Mouse (Mus musculus) CH12.LX (cell line): Measurements from ENCODE around the gene Kpna4. TPM values are rescaled to one million over a fixed set of nuclear protein-coding genes. Genes with fewer than 3 reads are reported as not detected.

Experiments
- DNase-seq: peaks from one replicate; pipeline ENCODE4 v3.0.0-alpha.2; 2013; ENCODE audit errors: extremely low read depth
- H3K27ac ChIP-seq: 2 replicates; pipeline ENCODE4 v1.5.1; 2012; ENCODE audit warnings: low read depth, mild to moderate bottlenecking, control low read depth, moderate library complexity; ENCODE audit not compliant: insufficient read depth
- H3K27me3 ChIP-seq: replicated peaks from 2 replicates; pipeline ENCODE3; 2012; ENCODE audit warnings: inconsistent platforms
- H3K36me3 ChIP-seq, 2 experiments: replicated peaks in 1 of 2; 2 replicates each; pipeline versions ENCODE3 to v1.6.1; 2012; ENCODE audit warnings: inconsistent platforms in 1 of 2, low read length in 1 of 2, mild to moderate bottlenecking in 1 of 2, mixed read lengths in 1 of 2, moderate library complexity in 1 of 2; ENCODE audit not compliant: control insufficient read depth in 1 of 2, insufficient read depth in 1 of 2
- H3K4me1 ChIP-seq, 2 experiments: 2 replicates each; pipeline ENCODE4 v1.6.1; 2012; ENCODE audit warnings: inconsistent platforms in 1 of 2, moderate library complexity in 1 of 2; ENCODE audit not compliant: insufficient read depth in 2 of 2, control insufficient read depth in 1 of 2
- H3K4me2 ChIP-seq: 2 replicates; pipeline ENCODE4 v1.6.1; 2012; ENCODE audit warnings: low read depth, mild to moderate bottlenecking, control low read depth; ENCODE audit not compliant: poor library complexity, insufficient read depth, severe bottlenecking
- H3K4me3 ChIP-seq, 3 experiments: fragments of 150-350 bp in 1 of 3; sonication (generic) in 1 of 3; replicated peaks in 1 of 3; 2 replicates each; pipeline versions ENCODE3 to v1.5.1; 2011 to 2012; ENCODE audit warnings: low read depth in 2 of 3, low read length in 2 of 3, mild to moderate bottlenecking in 2 of 3, moderate library complexity in 2 of 3, control low read depth in 1 of 3, improper control_type of control experiment in 1 of 3, inconsistent platforms in 1 of 3, mixed read lengths in 1 of 3; ENCODE audit not compliant: poor library complexity in 1 of 3
- H3K79me2 ChIP-seq: replicated peaks from 2 replicates; pipeline ENCODE4 v1.6.1; 2012; ENCODE audit warnings: mild to moderate bottlenecking, moderate library complexity; ENCODE audit not compliant: control insufficient read depth, poor library complexity, insufficient read depth, severe bottlenecking; ENCODE audit errors: extremely low read depth
- H3K9ac ChIP-seq: 2 replicates; pipeline ENCODE4 v1.6.1; 2012; ENCODE audit warnings: low read depth, mild to moderate bottlenecking, control low read depth, moderate library complexity; ENCODE audit not compliant: insufficient read depth
- H3K9me3 ChIP-seq: replicated peaks from 2 replicates; pipeline ENCODE3; 2012; ENCODE audit warnings: low read length, inconsistent platforms, mixed read lengths
- BHLHE40 ChIP-seq: IDR thresholded peaks from 2 replicates; pipeline ENCODE4 v1.6.1; 2011; ENCODE audit warnings: mild to moderate bottlenecking, low read depth, low read length, improper control_type of control experiment
- CHD1 ChIP-seq: IDR thresholded peaks from 2 replicates; pipeline ENCODE4 v1.6.1; 2012; ENCODE audit warnings: low read depth, low read length, improper control_type of control experiment, inconsistent platforms
- CHD2 ChIP-seq: IDR thresholded peaks from 2 replicates; pipeline ENCODE4 v1.6.1; 2011; ENCODE audit warnings: low read length, improper control_type of control experiment
- CTCF ChIP-seq, 2 experiments: IDR thresholded peaks in 1 of 2; conservative IDR thresholded peaks in 1 of 2; 2 replicates each; pipeline ENCODE4 v1.5.1; 2011 to 2012; ENCODE audit warnings: low read depth in 2 of 2, low read length in 2 of 2, improper control_type of control experiment in 1 of 2, inconsistent platforms in 1 of 2, mild to moderate bottlenecking in 1 of 2, moderate library complexity in 1 of 2
- ELF1 ChIP-seq: IDR thresholded peaks from 2 replicates; pipeline ENCODE4 v1.6.1; 2014; ENCODE audit warnings: low read depth, mild to moderate bottlenecking, inconsistent platforms, low read length, improper control_type of control experiment
- EP300 ChIP-seq: IDR thresholded peaks from 2 replicates; pipeline ENCODE4 v1.6.1; 2011; ENCODE audit warnings: low read length, improper control_type of control experiment
- GABPA ChIP-seq: IDR thresholded peaks from 2 replicates; pipeline ENCODE4 v1.6.1; 2012; ENCODE audit warnings: low read depth, low read length, improper control_type of control experiment, inconsistent platforms; ENCODE audit not compliant: insufficient replicate concordance
- HCFC1 ChIP-seq: IDR thresholded peaks from 2 replicates; pipeline ENCODE4 v1.6.1; 2012; ENCODE audit warnings: low read depth, mild to moderate bottlenecking, inconsistent platforms, low read length, improper control_type of control experiment
- IRF4 ChIP-seq: IDR thresholded peaks from 2 replicates; pipeline ENCODE4 v1.6.1; 2014; ENCODE audit warnings: low read depth, mild to moderate bottlenecking, inconsistent platforms, low read length, improper control_type of control experiment
- KAT2A ChIP-seq: IDR thresholded peaks from 2 replicates; pipeline ENCODE4 v1.6.1; 2012; ENCODE audit warnings: low read length, improper control_type of control experiment, inconsistent platforms; ENCODE audit not compliant: insufficient replicate concordance
- MAFK ChIP-seq: IDR thresholded peaks from 2 replicates; pipeline ENCODE4 v1.6.1; 2011; ENCODE audit warnings: low read length, improper control_type of control experiment; ENCODE audit not compliant: insufficient replicate concordance
- MAZ ChIP-seq: IDR thresholded peaks from 2 replicates; pipeline ENCODE4 v1.6.1; 2012; ENCODE audit warnings: low read depth, mild to moderate bottlenecking, inconsistent platforms, low read length, improper control_type of control experiment, moderate library complexity
- MEF2A ChIP-seq: IDR thresholded peaks from 2 replicates; pipeline ENCODE4 v1.6.1; 2014; ENCODE audit warnings: low read depth, mild to moderate bottlenecking, inconsistent platforms, low read length, improper control_type of control experiment, borderline replicate concordance
- NELFE ChIP-seq: IDR thresholded peaks from 2 replicates; pipeline ENCODE4 v1.6.1; 2011; ENCODE audit warnings: low read depth, low read length, improper control_type of control experiment
- PAX5 ChIP-seq: IDR thresholded peaks from 2 replicates; pipeline ENCODE4 v1.6.1; 2012; ENCODE audit warnings: low read length, inconsistent platforms, mixed read lengths
- RAD21 ChIP-seq: IDR thresholded peaks from 2 replicates; pipeline ENCODE4 v1.6.1; 2011; ENCODE audit warnings: low read depth, mild to moderate bottlenecking, low read length, improper control_type of control experiment, moderate library complexity
- RCOR1 ChIP-seq: conservative IDR thresholded peaks from 2 replicates; pipeline ENCODE4 v1.6.1; 2012; ENCODE audit warnings: low read depth, mild to moderate bottlenecking, inconsistent platforms, low read length, improper control_type of control experiment
- SIN3A ChIP-seq: IDR thresholded peaks from 2 replicates; pipeline ENCODE4 v1.6.1; 2012; ENCODE audit warnings: low read length, improper control_type of control experiment, inconsistent platforms
- SMC3 ChIP-seq: IDR thresholded peaks from 2 replicates; pipeline ENCODE4 v1.6.1; 2011; ENCODE audit warnings: low read depth, low read length, improper control_type of control experiment
- TBP ChIP-seq: conservative IDR thresholded peaks from 2 replicates; pipeline ENCODE4 v1.6.1; 2011; ENCODE audit warnings: low read depth, low read length, improper control_type of control experiment
- TCF12 ChIP-seq: IDR thresholded peaks from 2 replicates; pipeline ENCODE4 v1.6.1; 2014; ENCODE audit warnings: low read depth, mild to moderate bottlenecking, inconsistent platforms, low read length, improper control_type of control experiment
- USF1 ChIP-seq: IDR thresholded peaks from 2 replicates; pipeline ENCODE4 v1.6.1; 2014; ENCODE audit warnings: low read depth, mild to moderate bottlenecking, inconsistent platforms, low read length, improper control_type of control experiment
- USF2 ChIP-seq: conservative IDR thresholded peaks from 2 replicates; pipeline ENCODE4 v1.6.1; 2011; ENCODE audit warnings: low read depth, low read length, improper control_type of control experiment
- ZKSCAN1 ChIP-seq: IDR thresholded peaks from 2 replicates; pipeline ENCODE4 v1.6.1; 2012; ENCODE audit warnings: low read depth, inconsistent platforms, low read length, improper control_type of control experiment, borderline replicate concordance
- ZMIZ1 ChIP-seq: IDR thresholded peaks from 2 replicates; pipeline ENCODE4 v1.6.1; 2012; ENCODE audit warnings: low read depth, mild to moderate bottlenecking, inconsistent platforms, low read length, improper control_type of control experiment
- ZNF384 ChIP-seq: IDR thresholded peaks from 2 replicates; pipeline ENCODE4 v1.6.1; 2012; ENCODE audit warnings: low read depth, low read length, improper control_type of control experiment, inconsistent platforms
- dilution Hi-C: fragments of 300-500 bp; cut with MboI; formaldehyde crosslinking; loops from 2 replicates; pipeline ENCODE4 v1.14.3; 2020; ENCODE audit warnings: low sequenced_read_pairs; ENCODE audit not compliant: extremely low pct_unique_long_range_greater_than_20kb, extremely low pct_ligation_motif_present
- in situ Hi-C: fragments of 300-500 bp; cut with MboI; formaldehyde crosslinking; loops from 3 replicates; pipeline ENCODE4 v1.14.3; 2019; ENCODE audit warnings: low sequenced_read_pairs, low pct_ligation_motif_present, low pct_unique_long_range_greater_than_20kb, mixed read lengths
- polyA plus RNA-seq: library from polyadenylated mRNA; unstranded; fragments of >175 nt; gene quantifications from 2 replicates; pipeline ENCODE4 v1.2.1, GENCODE M21; 2012; ENCODE audit warnings: low read depth; ENCODE audit not compliant: insufficient read length
- total RNA-seq, 2 experiments: library from RNA; depleted of rRNA; stranded (reverse); fragments of 300-350 nt in 1 of 2; fragments of >200 nt in 1 of 2; gene quantifications; 2 replicates each; pipeline ENCODE4 v1.2.3; 2012 to 2014

Gene Kpna4
- total and polyA plus RNA-seq, 3 experiments: 16.9 to 54.0 (median 25.7) TPM

GRCm38 (mm10) chr3:69055871-69056270 is 71.0 kb downstream of the Kpna4 start:
- in situ Hi-C loops: no loop called here
- no peak for DNase-seq
- Histone ChIP-seq H3K27me3 (no peaks in the 10 kb centered on the region), H3K9me3 (no peaks in the 10 kb centered on the region), H3K4me1 (no peaks in the 10 kb centered on the region), H3K27ac (no peak overlapping the region), H3K9ac (no peak overlapping the region), H3K79me2 (no peaks in the 10 kb centered on the region), H3K4me2 (no peak overlapping the region)
- no peak for TF ChIP-seq HCFC1
- no peak for TF ChIP-seq CHD2
- TF ChIP-seq BHLHE40: no peak
- TF ChIP-seq ZNF384: no peak
- TF ChIP-seq CTCF (conservative IDR thresholded peaks at IDR 0.05 in 1 of 2, IDR thresholded peaks at IDR 0.05 in 1 of 2; ENCODE audit: low read depth in 2 of 2, low read length in 2 of 2): no peak
- TF ChIP-seq USF1: no peak
- no peak for TF ChIP-seq GABPA
- TF ChIP-seq CHD1: no peak
- TF ChIP-seq SIN3A: no peak
- no peak for TF ChIP-seq PAX5
- no peak for TF ChIP-seq ELF1
- TF ChIP-seq MEF2A: no peak
- no peak for TF ChIP-seq KAT2A
- TF ChIP-seq, all 38 proteins: peak for 0
- Histone ChIP-seq H3K4me3 (no peak overlapping the region), H3K36me3 (peaks cover 0 to 1% of the 10 kb centered on the region in 2 experiments)
- dilution Hi-C loops: no loop called here

GRCm38 (mm10) chr3:69054760-69055432 is 72.0 kb downstream of the Kpna4 start:
- no peak for DNase-seq
- no peak overlapping the region for H3K27ac ChIP-seq
- H3K27me3 ChIP-seq: no peaks in the 10 kb centered on the region
- H3K79me2 ChIP-seq: no peaks in the 10 kb centered on the region
- dilution Hi-C loops: no loop called here
- TF ChIP-seq BHLHE40 (no peak), MAFK (no peak), MAZ (no peak), NELFE (no peak), TBP (no peak), ZKSCAN1 (no peak), ZNF384 (no peak), KAT2A (no peak), RCOR1 (no peak), SMC3 (no peak), TCF12 (no peak), RAD21 (no peak), HCFC1 (no peak), EP300 (no peak), GABPA (no peak), USF1 (no peak), IRF4 (no peak), ZMIZ1 (no peak), USF2 (no peak)
- H3K9ac ChIP-seq: no peak overlapping the region
- H3K36me3 ChIP-seq: peaks cover 0 to 1% of the 10 kb centered on the region in 2 experiments
- no peak overlapping the region for H3K4me3 ChIP-seq
- in situ Hi-C loops: no loop called here
- H3K4me2 ChIP-seq: no peak overlapping the region
- no peaks in the 10 kb centered on the region for H3K4me1 ChIP-seq
- no peaks in the 10 kb centered on the region for H3K9me3 ChIP-seq
